Mouse (Mus musculus): Measurements from ENCODE around the gene Rab11fip3.

GRCm38 (mm10) chr17:26008331-26008730 is 61.0 kb downstream of the Rab11fip3 start:
- no peak for TF ChIP-seq CTCF (IDR thresholded peaks at IDR 0.05; ENCODE audit: low read depth, low read length)
- TF ChIP-seq GATA1 (IDR thresholded peaks at IDR 0.05; ENCODE audit: borderline replicate concordance, low read length), result no peak
- TF ChIP-seq TAL1 (conservative IDR thresholded peaks at IDR 0.05; ENCODE audit: low read depth, low read length), result no peak
- TF ChIP-seq POLR2AphosphoS5 (IDR thresholded peaks at IDR 0.05; ENCODE audit: insufficient replicate concordance, low read depth, low read length), result no peak
